Mouse (Mus musculus) layer of hippocampus, postnatal 14 days (tissue): ENCODE measurements at regions not wholly inside any gene's neighbourhood (a gene's known extent, or its start where the extent isn't known, plus 50 kb on each side); places are given as distances from the start of the nearest gene placed in this dataset.
A peak's percentile ranks its signal among the peaks of the same experiment; 100 is the strongest.
"Not testable (repeated sequence)": the region's sequence is repeated elsewhere in the genome, so short reads cannot be mapped to it uniquely, and the experiment has no call there.

Experiments used
- DNase-seq, 2 experiments: peaks; one replicate each; pipeline ENCODE4 v3.0.0; 2021 to 2022; ENCODE audit warnings: low spot score in 2 of 2, mixed read lengths in 1 of 2

DNA sequence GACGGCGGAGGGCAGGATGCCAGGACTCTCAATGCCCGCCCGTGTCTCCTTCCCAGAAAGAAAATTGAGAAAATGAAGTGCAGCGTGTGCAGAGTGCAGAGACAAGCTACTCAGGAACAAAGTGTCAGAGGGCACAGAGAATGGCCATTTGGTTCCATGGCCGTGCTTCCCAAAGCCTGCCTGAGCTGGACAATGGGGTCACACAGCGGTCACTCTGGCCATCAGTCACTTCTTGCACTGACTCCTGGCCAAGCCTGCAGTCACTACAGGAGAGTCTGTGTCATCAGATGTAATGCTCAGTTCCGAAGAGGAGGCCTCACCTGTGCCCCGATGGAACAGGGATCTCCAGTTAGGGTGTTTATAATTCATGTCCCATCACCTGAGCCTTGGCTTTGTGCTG, 312.6 kb downstream of the Ajap1 start:
- no peak for DNase-seq

DNA sequence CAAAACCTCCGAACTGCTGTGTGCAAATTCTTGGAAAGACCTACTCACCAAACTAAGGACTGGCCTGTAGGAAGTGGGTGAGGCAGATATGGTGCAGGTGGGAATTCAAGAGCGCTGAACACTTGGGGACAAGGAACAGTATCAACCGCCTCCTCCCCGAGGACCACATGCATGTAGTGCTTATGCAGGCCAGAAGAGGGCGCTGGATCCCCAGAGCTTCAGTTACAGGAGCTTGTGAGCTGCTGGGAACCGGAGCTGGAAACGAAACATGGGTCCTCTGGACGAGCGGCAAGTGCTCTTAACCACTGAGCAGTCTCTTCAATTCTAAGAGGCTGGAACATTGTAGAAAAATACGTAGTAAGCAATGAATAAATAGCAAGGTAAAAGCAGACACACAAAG, 317.8 kb downstream of the Ajap1 start:
- no peak for DNase-seq

DNA sequence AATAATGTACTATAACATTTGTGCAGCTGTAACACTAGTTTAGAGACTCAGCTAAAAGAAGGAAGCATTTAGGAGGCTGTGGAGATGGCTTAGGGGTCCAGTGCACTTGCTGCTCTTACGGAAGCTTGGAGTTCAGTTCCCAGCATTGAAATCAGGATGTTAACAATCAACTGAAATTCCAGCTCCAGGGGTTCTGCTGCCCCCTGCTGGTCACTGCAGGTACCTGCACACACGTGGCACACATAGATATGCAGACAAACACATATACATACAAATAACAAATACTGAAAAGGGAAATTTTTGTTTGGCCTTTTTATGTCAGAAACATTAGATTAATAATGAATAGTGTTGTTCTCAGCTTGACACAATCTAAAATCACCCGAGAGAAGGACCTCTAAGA, 322.5 kb downstream of the Ajap1 start:
- no peak for DNase-seq

DNA sequence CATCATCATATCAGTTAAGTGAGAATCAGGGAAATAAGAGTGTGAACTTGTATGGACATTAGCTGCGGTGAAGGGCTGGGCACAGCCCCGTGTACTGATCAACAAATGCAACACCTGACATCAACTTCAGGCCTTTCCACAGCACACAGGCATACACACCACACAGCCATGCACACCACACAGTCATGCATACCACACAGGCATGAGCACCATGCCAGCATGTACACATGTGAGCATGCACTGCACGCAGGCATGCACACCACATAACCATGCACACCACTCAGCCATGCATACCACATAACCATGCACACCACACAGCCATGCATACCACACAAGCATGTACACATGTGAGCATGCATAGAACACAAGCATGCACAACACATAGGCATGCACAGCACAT, 325.0 kb downstream of the Ajap1 start:
- DNase-seq, result no peak

DNA sequence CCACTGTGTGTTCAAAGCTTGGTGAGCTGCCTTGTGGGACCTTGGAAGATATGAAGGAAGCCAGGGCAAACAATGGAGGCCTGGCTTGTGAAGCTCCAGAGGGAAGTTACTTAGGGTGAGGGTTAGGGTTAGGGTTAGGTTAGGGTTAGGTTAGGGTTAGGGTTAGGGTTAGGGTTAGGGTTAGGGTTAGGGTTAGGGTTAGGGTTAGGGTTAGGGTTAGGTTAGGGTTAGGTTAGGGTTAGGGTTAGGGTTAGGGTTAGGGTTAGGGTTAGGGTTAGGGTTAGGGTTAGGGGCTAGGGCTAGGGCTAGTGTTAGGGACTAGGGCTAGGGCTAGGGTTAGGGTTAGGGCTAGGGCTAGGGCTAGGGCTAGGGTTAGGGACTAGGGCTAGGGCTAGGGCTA, 329.7 kb downstream of the Ajap1 start:
- DNase-seq, result not testable (repeated sequence)

DNA sequence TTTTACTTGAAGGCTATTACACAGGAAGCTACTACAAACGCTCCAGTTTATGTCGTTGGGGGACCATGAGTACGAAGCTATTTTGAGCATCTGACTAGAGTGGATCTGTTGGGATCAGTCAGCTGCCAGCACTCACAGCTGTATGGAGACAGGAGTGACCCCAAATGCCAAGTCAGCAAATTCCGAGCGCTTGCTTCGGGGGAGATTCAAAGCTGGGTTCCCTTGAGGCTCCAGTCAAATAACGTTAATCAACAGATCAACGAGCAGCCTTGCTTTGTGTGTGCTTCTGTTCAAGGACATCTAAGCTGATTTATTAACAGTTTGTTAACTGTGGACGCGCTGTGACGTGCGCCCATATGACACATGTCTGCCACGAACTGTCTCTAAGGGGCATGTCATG, 349.5 kb downstream of the Ajap1 start:
- DNase-seq, result no peak

DNA sequence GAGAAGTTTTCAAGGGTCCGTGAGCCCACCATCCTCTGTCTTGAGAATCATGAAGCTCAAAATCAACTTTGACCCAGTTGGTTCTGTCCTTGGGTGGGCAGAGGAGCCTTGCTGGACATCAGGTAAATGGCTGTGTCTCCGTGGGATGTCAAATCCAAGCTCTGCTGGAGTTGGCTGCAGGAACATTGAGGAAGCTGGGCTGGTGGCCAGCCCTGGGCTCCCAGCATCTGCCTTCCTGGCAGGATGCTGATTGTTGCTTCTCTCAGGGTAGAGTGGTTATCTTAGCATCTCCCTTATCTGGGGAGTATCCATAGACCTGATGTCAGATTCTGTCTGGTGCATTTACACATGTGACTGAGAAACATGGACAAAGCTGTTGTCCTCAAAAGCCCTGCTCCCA, 353.3 kb downstream of the Ajap1 start:
- peak; percentile 32 to 49 for DNase-seq

DNA sequence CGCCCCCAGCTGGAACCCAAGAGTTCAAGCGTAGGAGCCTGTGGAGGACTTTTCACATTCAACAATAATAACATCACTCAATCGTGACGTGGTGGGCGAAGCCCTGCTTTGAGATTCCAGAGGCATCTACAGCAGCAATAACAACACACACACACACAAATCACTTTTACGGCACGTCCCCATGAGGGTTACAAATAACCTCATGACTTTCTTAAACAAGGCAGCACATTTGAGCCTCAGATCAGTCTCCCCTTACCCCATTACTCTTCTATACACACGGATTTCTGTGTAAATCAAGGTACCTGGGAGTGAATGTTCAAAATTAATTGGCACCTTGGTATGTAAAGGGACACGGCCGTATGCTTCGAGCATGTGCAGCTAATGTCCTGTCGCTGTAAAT, 354.4 kb downstream of the Ajap1 start:
- DNase-seq, result no peak

DNA sequence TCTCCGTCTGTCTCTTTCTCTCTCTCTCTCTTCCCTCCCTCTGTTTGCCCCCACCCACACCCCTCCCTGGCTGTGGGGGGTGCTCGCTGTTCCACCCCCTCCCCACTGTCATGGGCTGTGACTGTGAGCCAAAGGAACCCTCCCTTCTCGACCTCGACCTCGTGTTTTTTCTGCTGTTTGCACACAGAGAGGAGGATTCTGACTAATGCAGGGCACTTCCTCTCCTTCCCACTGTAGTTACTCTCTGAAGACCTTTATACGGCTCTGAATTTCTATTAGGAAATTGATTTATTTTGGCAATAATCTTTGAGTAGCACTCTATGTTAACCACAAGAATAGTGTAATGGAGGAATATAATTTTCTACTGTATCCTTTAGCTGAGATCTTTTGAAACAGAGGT, 362.1 kb downstream of the Ajap1 start:
- no peak for DNase-seq

DNA sequence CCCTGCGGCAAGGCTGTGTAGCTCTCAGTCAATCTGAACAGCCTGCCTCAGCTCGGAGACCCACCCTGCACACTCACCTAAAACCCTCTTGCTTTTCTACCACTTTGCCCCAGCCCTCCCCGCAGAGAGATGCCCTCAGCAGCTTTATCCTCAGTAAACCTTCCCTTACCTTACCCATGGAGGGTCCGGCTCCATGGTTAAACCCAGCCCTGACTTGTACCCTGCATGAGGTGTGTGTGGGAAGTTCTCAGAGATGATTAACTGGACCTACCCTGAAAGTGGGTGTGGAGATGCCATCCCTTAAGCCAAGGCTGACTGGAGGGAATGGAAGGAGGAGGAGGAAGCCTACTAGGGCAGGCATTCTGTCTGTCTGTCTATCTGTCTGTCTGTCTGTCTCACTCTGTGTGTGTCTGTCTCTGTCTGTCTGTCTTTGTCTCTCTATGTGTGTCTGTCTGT, 362.9 kb downstream of the Ajap1 start:
- DNase-seq, result no peak

DNA sequence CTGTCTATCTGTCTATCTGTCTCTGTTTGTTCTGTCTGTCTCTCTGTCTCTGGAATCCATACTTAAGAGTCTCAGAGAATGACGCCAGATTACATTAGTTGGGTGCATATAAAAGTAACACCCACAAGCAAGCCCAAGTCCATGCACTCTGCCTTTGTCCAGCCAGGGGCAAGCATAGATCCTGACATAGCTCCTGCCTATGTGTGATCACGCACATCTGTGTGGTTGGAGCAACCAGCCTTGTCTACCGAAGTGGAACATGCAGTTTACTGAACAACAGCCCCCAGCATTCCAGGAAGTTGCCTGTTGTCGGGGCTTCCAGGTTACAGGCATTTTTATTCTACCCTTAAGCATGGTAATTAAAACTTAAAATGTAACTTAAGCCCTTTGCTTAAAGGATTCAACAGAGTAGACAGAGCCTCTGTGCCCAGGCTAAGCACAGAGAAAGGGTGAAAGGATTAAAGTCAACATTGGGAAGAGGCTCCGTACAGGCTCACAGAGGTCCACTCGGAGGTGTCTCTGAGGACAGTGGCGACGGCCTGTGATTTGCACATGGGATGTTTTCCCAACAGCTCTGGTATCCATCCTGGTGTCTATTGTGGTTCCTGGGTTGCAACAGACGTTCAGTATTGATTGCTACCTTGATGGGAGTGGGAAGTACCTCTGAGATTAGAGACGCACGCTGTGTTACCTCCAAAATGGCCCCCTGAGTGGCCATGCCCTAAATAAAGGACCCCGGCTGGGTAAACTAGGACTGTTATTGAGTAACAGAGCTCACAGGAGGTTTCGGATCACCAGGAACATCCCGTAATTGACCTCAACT, 363.6 kb downstream of the Ajap1 start:
- no peak for DNase-seq

DNA sequence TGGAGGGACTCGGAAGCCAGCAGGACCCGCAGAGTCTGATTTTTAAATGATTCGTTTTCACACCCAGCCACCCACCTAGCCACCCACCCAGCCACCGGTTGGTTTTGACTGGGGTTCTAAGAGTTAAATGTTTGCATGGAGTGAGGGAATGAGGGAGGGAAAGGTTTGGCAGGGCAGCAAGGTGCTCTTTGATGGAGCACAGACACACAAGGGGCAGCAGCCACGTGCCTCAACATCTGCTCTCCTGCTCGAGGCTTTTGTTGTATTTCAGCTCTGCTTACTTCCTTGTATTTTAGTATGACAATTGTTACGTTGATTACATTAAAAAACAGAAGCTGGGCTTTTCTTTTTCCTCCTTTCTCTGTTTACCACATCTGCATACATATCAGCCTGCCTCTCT, 367.6 kb downstream of the Ajap1 start:
- no peak for DNase-seq

DNA sequence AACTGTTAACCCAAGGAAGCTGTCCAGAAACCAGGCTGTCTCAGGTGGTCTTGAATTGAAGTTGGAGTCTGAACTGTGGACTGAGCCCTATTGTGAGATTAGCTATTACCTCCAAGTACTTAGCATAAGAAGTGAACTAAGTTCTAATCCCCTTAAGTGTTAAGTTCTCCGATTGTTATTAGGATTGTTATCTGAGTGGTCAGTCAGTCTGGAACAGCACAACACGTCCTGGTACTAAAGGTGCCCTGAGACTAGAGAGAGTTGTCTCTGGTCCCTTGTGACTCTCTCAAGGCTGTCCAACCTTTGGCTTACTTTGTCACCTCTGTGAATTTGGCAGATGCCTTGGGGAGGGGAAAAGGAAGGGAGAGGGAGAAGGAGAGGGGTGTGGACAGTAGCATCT, 369.0 kb downstream of the Ajap1 start:
- no peak for DNase-seq

DNA sequence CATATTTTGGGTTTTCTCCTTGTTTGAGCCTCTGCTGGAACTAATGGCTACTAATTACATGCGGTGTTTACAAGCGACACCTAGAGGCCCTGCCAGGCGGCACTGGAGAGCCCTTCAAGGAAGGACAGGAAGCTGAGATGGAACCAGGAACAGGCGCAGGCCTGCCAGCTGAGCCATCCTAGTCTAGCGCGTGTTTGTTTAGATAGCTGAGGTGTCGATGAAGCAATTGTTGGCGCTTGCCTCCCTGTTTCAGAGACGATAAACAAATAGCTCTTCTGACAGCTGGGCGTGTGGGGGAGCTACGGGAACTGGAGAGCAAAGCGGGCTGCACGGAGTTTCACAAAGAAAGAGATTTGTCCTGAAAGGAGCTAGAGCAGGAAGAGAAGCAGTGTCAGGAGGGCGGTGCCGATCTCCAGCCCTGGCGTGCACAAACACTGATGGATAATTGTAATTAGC, 372.3 kb downstream of the Ajap1 start:
- peak; percentile 28 to 30 for DNase-seq

DNA sequence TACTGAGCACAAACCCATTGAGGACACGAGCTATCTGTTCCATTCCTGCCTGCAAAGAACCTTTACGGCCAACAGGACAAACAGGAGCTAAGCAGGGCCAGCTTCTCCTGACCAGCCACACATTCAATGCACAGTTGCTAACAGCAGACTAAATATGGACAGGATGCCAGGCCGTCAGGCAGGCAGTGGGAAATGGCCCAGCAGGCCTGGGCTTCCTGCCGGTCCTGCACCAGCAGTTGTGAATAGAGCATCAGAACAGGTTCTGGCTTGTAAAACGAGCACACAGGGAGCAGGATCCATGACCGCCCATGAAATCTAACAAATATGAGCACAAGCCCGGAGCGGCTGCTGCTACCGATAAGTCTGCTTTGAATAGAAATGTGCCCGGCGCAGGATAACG, 384.0 kb downstream of the Ajap1 start:
- DNase-seq, result peak; percentile 17 to 19

DNA sequence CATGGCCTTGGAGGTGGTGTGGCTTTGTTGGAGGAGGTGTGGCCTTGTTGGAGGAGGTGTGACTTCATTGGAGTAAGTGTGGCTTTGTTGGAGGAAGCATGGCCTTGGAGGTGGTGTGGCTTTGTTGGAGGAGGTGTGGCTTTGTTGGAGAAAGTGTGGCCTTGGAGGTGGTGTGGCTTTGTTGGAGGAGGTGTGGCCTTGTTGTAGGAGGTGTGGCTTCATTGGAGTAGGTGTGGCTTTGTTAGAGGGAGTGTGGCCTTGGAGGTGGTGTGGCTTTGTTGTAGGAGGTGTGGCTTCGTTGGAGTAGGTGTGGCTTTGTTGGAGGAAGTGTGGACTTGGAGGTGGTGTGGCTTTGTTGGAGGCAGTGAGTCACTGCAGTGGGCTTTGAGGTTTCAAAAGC, 385.0 kb downstream of the Ajap1 start:
- no peak for DNase-seq

DNA sequence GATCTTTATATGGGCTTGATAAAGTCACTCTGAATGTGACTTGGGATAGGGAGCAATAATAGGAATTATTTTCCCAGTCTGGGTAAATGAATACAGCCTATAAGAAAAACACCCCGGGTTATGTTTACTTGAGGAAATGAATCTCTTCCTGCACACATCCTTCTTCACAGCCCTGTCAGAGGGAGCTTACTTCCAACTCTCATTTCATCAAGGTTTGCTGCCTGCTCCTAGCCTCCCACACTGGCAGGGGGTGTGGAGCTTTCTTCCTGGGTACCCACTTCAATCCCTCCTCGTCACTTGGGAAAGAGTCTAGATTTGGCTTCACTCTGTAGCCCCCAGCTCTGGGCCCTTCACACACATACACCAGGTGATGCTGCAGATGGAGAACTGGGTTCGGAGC, 389.5 kb downstream of the Ajap1 start:
- no peak for DNase-seq

DNA sequence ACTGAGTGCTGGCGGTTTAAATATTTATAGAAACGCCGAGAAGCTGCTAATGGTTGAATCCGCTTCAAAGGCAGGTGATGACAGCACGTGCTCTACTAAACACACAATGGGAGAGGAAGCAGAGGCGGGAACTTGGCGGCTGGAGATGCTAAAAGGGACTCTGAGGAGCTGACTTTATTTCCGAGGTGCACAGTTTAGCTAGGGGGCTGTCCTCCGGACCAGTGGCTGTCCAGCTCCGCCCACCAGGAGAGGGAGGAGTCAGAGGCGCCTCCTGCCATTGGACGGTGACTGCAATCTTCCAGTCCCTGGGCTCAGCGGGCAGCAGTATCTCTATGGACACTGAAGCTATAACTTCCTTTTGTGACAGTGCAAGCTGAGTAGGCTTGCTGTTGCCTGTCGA, 400.4 kb downstream of the Ajap1 start:
- no peak for DNase-seq

DNA sequence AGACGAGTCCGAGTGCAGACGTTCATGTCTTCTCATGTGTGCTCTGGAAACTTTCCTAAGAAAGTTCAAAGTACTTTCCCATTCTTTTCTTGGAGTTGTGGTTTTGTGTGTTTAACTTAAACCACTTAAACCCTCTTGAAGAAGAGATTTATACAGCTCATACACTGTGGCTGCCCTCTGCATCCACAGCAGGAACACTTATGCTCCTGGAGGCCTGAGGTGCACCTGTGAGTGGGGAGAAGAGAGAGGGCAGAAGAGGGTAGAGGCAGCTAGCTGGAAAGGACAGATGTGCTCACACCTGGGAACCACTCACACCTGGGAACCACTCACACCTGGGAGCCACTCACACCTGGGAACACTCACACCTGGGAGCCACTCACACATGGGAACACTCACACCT, 408.0 kb downstream of the Ajap1 start:
- no peak for DNase-seq

DNA sequence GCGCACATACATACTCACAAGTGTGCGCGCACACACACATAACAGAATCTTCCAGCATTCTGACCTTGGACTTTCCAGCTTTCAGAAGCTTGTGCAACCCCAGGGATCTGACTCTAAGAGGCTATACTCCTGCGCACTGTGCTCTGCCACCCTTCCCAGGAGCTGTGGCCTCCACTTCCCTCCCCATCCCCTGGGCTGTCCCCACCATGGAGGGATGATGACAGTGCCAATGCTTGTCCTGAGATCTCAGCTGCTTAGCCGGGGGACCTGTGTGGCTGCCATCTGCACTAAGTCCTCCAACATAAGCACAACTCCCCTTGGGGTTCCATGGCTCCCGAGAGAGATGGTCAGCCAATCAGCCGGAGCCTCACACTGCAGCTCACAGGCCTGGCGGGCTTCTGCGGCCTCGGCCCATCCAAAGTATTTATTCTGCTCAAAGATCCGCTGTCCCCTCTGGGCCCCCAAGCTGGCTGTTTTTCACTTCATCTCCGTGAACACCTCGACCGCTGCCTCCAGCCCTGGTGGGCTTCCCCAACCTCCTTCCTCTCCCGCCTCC, 412.3 kb downstream of the Ajap1 start:
- no peak for DNase-seq

DNA sequence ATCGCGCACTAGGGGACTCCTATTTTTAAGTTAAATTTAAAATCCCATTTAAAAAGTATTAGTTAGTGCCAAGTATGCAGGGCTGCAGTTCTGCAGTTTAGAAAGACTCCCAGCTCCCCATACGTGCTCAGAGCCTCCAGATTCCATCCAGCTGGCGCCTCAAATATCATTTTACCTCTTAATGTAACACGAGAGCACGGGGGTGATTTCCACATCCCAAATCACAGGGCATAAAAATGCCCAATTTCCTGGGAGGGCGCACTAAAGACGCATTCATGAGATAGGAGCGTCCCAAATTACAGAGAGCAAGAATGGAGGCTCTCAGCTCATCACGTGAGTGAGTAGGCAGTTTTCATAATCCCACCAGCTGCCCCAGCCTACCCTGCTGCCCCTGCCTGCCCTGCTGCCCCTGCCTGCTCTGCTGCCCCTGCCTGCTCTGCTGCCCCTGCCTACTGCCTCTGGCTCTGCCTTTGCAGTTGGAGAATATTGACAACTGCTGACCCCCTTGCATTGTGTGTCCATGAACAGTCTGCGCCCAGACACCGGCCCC, 414.1 kb downstream of the Ajap1 start:
- DNase-seq, result no peak

DNA sequence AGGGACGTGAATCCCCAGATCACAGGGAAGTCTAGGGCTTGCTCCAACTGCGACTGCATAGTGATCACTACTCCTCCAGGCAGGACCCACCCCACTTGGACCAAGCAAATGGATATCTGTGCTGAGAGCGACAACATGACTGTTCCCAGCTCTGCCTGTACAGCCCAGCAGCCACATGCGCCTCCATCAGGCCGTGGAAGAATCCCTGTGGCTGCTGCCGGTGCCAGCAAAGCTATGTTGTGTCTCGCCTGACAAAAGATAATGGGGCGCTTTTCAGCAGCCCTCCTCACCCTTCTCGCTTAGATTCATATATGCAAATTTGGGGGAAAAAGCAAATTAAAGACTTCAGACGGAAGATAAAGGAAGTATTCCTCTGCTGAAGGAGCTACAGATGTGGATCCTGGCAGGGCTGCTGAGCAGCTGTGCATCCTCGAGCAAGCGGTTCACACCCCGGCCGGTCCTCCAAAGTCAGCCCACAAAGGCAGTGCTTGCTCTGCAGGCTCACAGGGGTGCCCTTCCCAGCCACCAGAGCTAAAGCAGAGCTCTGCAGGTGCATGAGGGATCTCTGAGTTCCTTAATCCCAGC, 418.5 kb downstream of the Ajap1 start:
- DNase-seq, result peak in 1 of 2 experiments; percentile 10
